19 mouse cellular contexts compared by ENCODE assay signal in genomic region chr17:29601391-29601790, GRCm38 (mm10). TPM values are rescaled to one million over a fixed set of nuclear protein-coding genes. Genes with fewer than 3 reads are reported as not detected.
A peak's percentile ranks its signal among the peaks of the same experiment; 100 is the strongest.
DNase-seq lines count a peak whose midpoint lies in the region; ATAC-seq lines count a peak whose summit lies in the region.
"Had no signal": no experiment of that assay in that cellular context is flagged by ENCODE, and none has a peak within 500 bp of the region (broad histone marks: within the 10 kb centered on the region; RNA-seq: fewer than 3 reads in every experiment).

No protein-coding gene starts in this region.

- no peak for ATAC-seq in hindbrain, embryonic 13.5 days (ENCODE audit: low FRiP score)
- ATAC-seq: inflammation-experienced regulatory T-cells, adult 6 months; liver, postnatal 0 days had no signal

- no peak overlapping the region for H3K4me3 ChIP-seq in hindbrain, embryonic 13.5 days

- H3K27ac ChIP-seq in hindbrain, embryonic 13.5 days: no peak overlapping the region

- peak; percentile 17 to 49 for DNase-seq in heart, adult 18-20 months
- no peak for DNase-seq in heart, postnatal 36 days
- peak; percentile 82 for DNase-seq in 416B (ENCODE audit: low read depth)
- DNase-seq in adrenal gland, postnatal 36 days: peak; percentile 49 to 53
- DNase-seq in lung, postnatal 36 days: peak; percentile 87
- no peak for DNase-seq in cerebellum, postnatal 10 days
- DNase-seq in thymus, postnatal 4 days: no peak
- DNase-seq: cerebellum, adult 11 months; kidney, postnatal 10 days; liver, postnatal 0 days had no signal

- H3K9ac ChIP-seq in hindbrain, embryonic 13.5 days: no peak overlapping the region
- H3K9ac ChIP-seq: liver, postnatal 0 days had no signal

- H3K4me2 ChIP-seq in hindbrain, embryonic 13.5 days: no peak overlapping the region

- 84% methylated on average over 4 of the region's 4 CpGs for WGBS in hindbrain, embryonic 13.5 days

- no peaks in the 10 kb centered on the region for H3K9me3 ChIP-seq in hindbrain, embryonic 13.5 days

- intact Hi-C loops in heart, postnatal 36 days (cut with DNase I): loop anchor here (5.0 kb wide), 1 partner anchor 171 kb away; no protein-coding TSS in a partner anchor

- H3K36me3 ChIP-seq in hindbrain, embryonic 13.5 days: peaks cover 62% of the 10 kb centered on the region

- no peaks in the 10 kb centered on the region for H3K27me3 ChIP-seq in hindbrain, embryonic 13.5 days

- peaks cover 13% of the 10 kb centered on the region for H3K4me1 ChIP-seq in hindbrain, embryonic 13.5 days (replicated peaks)

RNA-seq across cellular contexts. Expression of gene Rnf8, which starts 13.2 kb away (rescaled TPM):
- total RNA-seq in heart, adult 18-20 months (2021): 10 to 100 TPM; 18.6 to 21.9 TPM
- 10 to 100 TPM; 18.7 to 19.2 TPM for total RNA-seq in heart, postnatal 36 days (2021)
- 10 to 100 TPM; 39.1 to 53.3 TPM for total RNA-seq in adrenal gland, postnatal 36 days (2021)
- 79.2 and 83.4 TPM in 2 replicates for polyA plus RNA-seq in hindbrain, embryonic 13.5 days (2015; fragmentation: Nextera tagmentation; extraction: Ambion mirVana)

RNA-seq across cellular contexts. Expression of gene Gm28043, which starts 13.3 kb away (rescaled TPM):
- total RNA-seq in heart, adult 18-20 months (2021): under 1 TPM; 0.35 to 0.87 TPM
- total RNA-seq in heart, postnatal 36 days (2021): under 1 TPM; 0.78 to 0.81 TPM
- 1 to 10 TPM; 2.6 to 2.7 TPM for total RNA-seq in adrenal gland, postnatal 36 days (2021)
- polyA plus RNA-seq in hindbrain, embryonic 13.5 days (2015; fragmentation: Nextera tagmentation; extraction: Ambion mirVana): 2.9 and 3.8 TPM in 2 replicates

RNA-seq across cellular contexts. Expression of gene Tmem217, which starts 49.2 kb away (rescaled TPM):
- not detected for total RNA-seq in heart, adult 18-20 months (2021)
- total RNA-seq in heart, postnatal 36 days (2021): not detected
- total RNA-seq in adrenal gland, postnatal 36 days (2021): not detected
- 1.6 and 1.8 TPM in 2 replicates for polyA plus RNA-seq in hindbrain, embryonic 13.5 days (2015; fragmentation: Nextera tagmentation; extraction: Ambion mirVana)
- total RNA-seq: adrenal gland, adult 18-20 months had no signal
- polyA plus RNA-seq: liver, postnatal 0 days had no signal

RNA-seq across cellular contexts. Expression of gene Tbc1d22b, which starts 51.8 kb away (rescaled TPM):
- total RNA-seq in heart, adult 18-20 months (2021): 10 to 100 TPM; 12.5 to 13.3 TPM
- 10 to 100 TPM; 11.9 to 12.5 TPM for total RNA-seq in heart, postnatal 36 days (2021)
- 10 to 100 TPM; 24.6 to 28.3 TPM for total RNA-seq in adrenal gland, postnatal 36 days (2021)
- 22.1 and 22.8 TPM in 2 replicates for polyA plus RNA-seq in hindbrain, embryonic 13.5 days (2015; fragmentation: Nextera tagmentation; extraction: Ambion mirVana)

RNA-seq across cellular contexts. Expression of gene Gm17657, which starts 52.0 kb away (rescaled TPM):
- not detected for total RNA-seq in heart, adult 18-20 months (2021)
- not detected for total RNA-seq in heart, postnatal 36 days (2021)
- total RNA-seq in adrenal gland, postnatal 36 days (2021): not detected
- polyA plus RNA-seq in hindbrain, embryonic 13.5 days (2015; fragmentation: Nextera tagmentation; extraction: Ambion mirVana): not detected in 2 replicates
- total RNA-seq: adrenal gland, adult 18-20 months; layer of hippocampus, postnatal 25 days had no signal
- polyA plus RNA-seq: heart, embryonic 16.5 days; limb, embryonic 11.5 days; liver, postnatal 0 days; small intestine, adult 2 months; stomach, embryonic 16.5 days; urinary bladder, adult 2 months had no signal

Comparison
In these comparisons a context has a peak if more than half of its experiments do, and no peak if none do; other contexts are left out.
1. DNase-seq: peak in heart, adult 18-20 months (2 of 2), 416B (single experiment), adrenal gland, postnatal 36 days (2 of 2) and lung, postnatal 36 days (single experiment); none in heart, postnatal 36 days (0 of 2), cerebellum, postnatal 10 days (0 of 2) and thymus, postnatal 4 days (single experiment).